Mouse (Mus musculus) hindbrain, embryonic 14.5 days (tissue): Measurements from ENCODE around the gene Chd3. TPM values are rescaled to one million over a fixed set of nuclear protein-coding genes. Genes with fewer than 3 reads are reported as not detected.
A peak's percentile ranks its signal among the peaks of the same experiment; 100 is the strongest.

Experiments
- ATAC-seq: fragments of 200-750 bp; cut with Nextera tagmentation; 2 replicates; pipeline ENCODE4 v1.8.0; 2017; ENCODE audit warnings: moderate number of reproducible peaks, mild to moderate bottlenecking, moderate TSS enrichment, moderate library complexity; ENCODE audit not compliant: low FRiP score
- DNase-seq: peaks from one replicate; pipeline ENCODE4 v3.0.0-alpha.2; 2015; ENCODE audit warnings: low spot score
- H3K27ac ChIP-seq: fragments of 300-500 bp; sonication (generic); 2 replicates; pipeline ENCODE4 v1.5.1; 2014; ENCODE audit warnings: mild to moderate bottlenecking, moderate library complexity
- H3K27me3 ChIP-seq: fragments of 300-500 bp; sonication (generic); 2 replicates; pipeline ENCODE4 v1.6.1; 2014; ENCODE audit warnings: mild to moderate bottlenecking, low read length, mixed read lengths; ENCODE audit not compliant: control insufficient read depth, insufficient read depth
- H3K36me3 ChIP-seq: fragments of 300-500 bp; sonication (generic); replicated peaks from 2 replicates; pipeline ENCODE4 v1.6.1; 2014; ENCODE audit not compliant: control insufficient read depth, insufficient read depth
- H3K4me1 ChIP-seq: fragments of 300-500 bp; sonication (generic); replicated peaks from 2 replicates; pipeline ENCODE4 v1.6.1; 2014; ENCODE audit warnings: antibody characterized with exemption, low read length, mixed read lengths; ENCODE audit not compliant: control insufficient read depth, insufficient read depth
- H3K4me2 ChIP-seq: fragments of 300-500 bp; sonication (generic); replicated peaks from 2 replicates; pipeline ENCODE4 v1.6.1; 2014; ENCODE audit warnings: mild to moderate bottlenecking, moderate library complexity
- H3K4me3 ChIP-seq: fragments of 300-500 bp; sonication (generic); replicated peaks from 2 replicates; pipeline ENCODE4 v1.5.1; 2014; ENCODE audit warnings: mild to moderate bottlenecking, low read length
- H3K9ac ChIP-seq: fragments of 300-500 bp; sonication (generic); 2 replicates; pipeline ENCODE4 v1.6.1; 2014
- H3K9me3 ChIP-seq: fragments of 300-500 bp; sonication (generic); 2 replicates; pipeline ENCODE4 v1.6.1; 2016; ENCODE audit warnings: low read length; ENCODE audit not compliant: control insufficient read depth
- WGBS: fragments of 180-500 bp; shearing (Covaris S2); extraction: QIAGEN DNeasy Blood & Tissue Kit; methylation state at CpG from one replicate; pipeline ENCODE4 v1.1.7; 2014; 5-methylcytosine and 5-hydroxymethylcytosine counted together
- polyA plus RNA-seq: library from polyadenylated mRNA; unstranded; fragments of >200 nt; fragmentation: Nextera tagmentation; extraction: Ambion mirVana; gene quantifications from 2 replicates; pipeline ENCODE4 v1.2.1, GENCODE M21; 2014

The Chd3 gene
- polyA plus RNA-seq, 1 experiment from 2014 or later: 76.6 TPM

GRCm38 (mm10) chr11:69377766-69378165 lies 8.6 kb upstream of the Chd3 start:
- WGBS: 80% methylated on average over 3 of the region's 3 CpGs
- Histone ChIP-seq H3K4me1 (no peaks in the 10 kb centered on the region), H3K36me3 (peaks cover 4% of the 10 kb centered on the region; the same call in 1 of the 2 replicates), H3K27ac (no peak overlapping the region), H3K27me3 (no peaks in the 10 kb centered on the region), H3K9ac (no peak overlapping the region), H3K4me2 (no peak overlapping the region), H3K4me3 (no peak overlapping the region), H3K9me3 (no peaks in the 10 kb centered on the region)
- DNase-seq (no peak), ATAC-seq (no peak)

GRCm38 (mm10) chr11:69375646-69376045 lies 6.4 kb upstream of the Chd3 start:
- H3K9ac ChIP-seq: no peak overlapping the region
- H3K36me3 ChIP-seq: peaks cover 4% of the 10 kb centered on the region; the same call in 1 of the 2 replicates
- DNase-seq: no peak
- WGBS: 83% methylated on average over 4 of the region's 4 CpGs
- H3K4me1 ChIP-seq: peaks cover 18% of the 10 kb centered on the region
- no peaks in the 10 kb centered on the region for H3K9me3 ChIP-seq
- no peaks in the 10 kb centered on the region for H3K27me3 ChIP-seq
- no peak overlapping the region for H3K4me2 ChIP-seq
- no peak for ATAC-seq
- H3K4me3 ChIP-seq: no peak overlapping the region
- H3K27ac ChIP-seq: no peak overlapping the region

- H3K4me3 ChIP-seq: no peak overlapping the region
- no peak for ATAC-seq
Observed at GRCm38 (mm10) chr11:69373223-69373965, 4.2 kb upstream of the Chd3 start.

GRCm38 (mm10) chr11:69372780-69373170 lies 3.6 kb upstream of the Chd3 start:
- WGBS: 65% methylated on average over 3 of the region's 3 CpGs
- Histone ChIP-seq H3K9me3 (no peaks in the 10 kb centered on the region), H3K4me1 (peaks cover 24% of the 10 kb centered on the region), H3K36me3 (peaks cover 4% of the 10 kb centered on the region; the same call in 1 of the 2 replicates), H3K27ac (peak overlapping the region; percentile 81; the same call in 1 of the 2 replicates), H3K4me2 (0 out of 2 replicates have a peak overlapping the region, but pooled peaks have one; percentile 31), H3K27me3 (no peaks in the 10 kb centered on the region), H3K4me3 (no peak overlapping the region), H3K9ac (no peak overlapping the region)
- ATAC-seq (no peak), DNase-seq (no peak)

More at GRCm38 (mm10) chr11:69373223-69373965, 4.2 kb upstream of the Chd3 start:
- Histone ChIP-seq H3K36me3 (peaks cover 4% of the 10 kb centered on the region; the same call in 1 of the 2 replicates), H3K4me2 (no peak overlapping the region), H3K9ac (no peak overlapping the region), H3K27me3 (no peaks in the 10 kb centered on the region), H3K27ac (no peak overlapping the region), H3K4me1 (peaks cover 20% of the 10 kb centered on the region), H3K9me3 (no peaks in the 10 kb centered on the region)
- no peak for DNase-seq
- WGBS: 92% methylated on average over 16 of the region's 16 CpGs

GRCm38 (mm10) chr11:69372056-69372779 lies 3.0 kb upstream of the Chd3 start:
- Histone ChIP-seq H3K4me2 (peak overlapping the region; percentile 31), H3K4me1 (peaks cover 25% of the 10 kb centered on the region), H3K27ac (peak overlapping the region; percentile 81), H3K36me3 (peaks cover 2% of the 10 kb centered on the region; the same call in 1 of the 2 replicates), H3K9ac (no peak overlapping the region), H3K9me3 (no peaks in the 10 kb centered on the region), H3K27me3 (no peaks in the 10 kb centered on the region), H3K4me3 (no peak overlapping the region)
- DNase-seq: peak; percentile 47
- WGBS: 33% methylated on average over 12 of the region's 12 CpGs
- ATAC-seq: no peak

- no peak overlapping the region for H3K4me3 ChIP-seq
- H3K27me3 ChIP-seq: no peaks in the 10 kb centered on the region
- H3K27ac ChIP-seq: peak overlapping the region; percentile 81
- peak overlapping the region; percentile 10; the same call in 1 of the 2 replicates for H3K9ac ChIP-seq
- H3K36me3 ChIP-seq: no peaks in the 10 kb centered on the region; the same call in 1 of the 2 replicates
- no peak for ATAC-seq
- H3K9me3 ChIP-seq: no peaks in the 10 kb centered on the region
- DNase-seq: no peak
- peaks cover 25% of the 10 kb centered on the region for H3K4me1 ChIP-seq
- 26% methylated on average over 12 of the region's 12 CpGs for WGBS
- H3K4me2 ChIP-seq: peak overlapping the region; percentile 31
Observed at GRCm38 (mm10) chr11:69371601-69372000, 2.4 kb upstream of the Chd3 start.

GRCm38 (mm10) chr11:69370817-69371215 lies 1.6 kb upstream of the Chd3 start:
- H3K4me1 ChIP-seq: peaks cover 30% of the 10 kb centered on the region
- H3K36me3 ChIP-seq: no peaks in the 10 kb centered on the region; the same call in 1 of the 2 replicates
- WGBS: 11% methylated on average over 9 of the region's 9 CpGs
- DNase-seq (no peak), ATAC-seq (no peak)
- peak overlapping the region; percentile 81 for H3K27ac ChIP-seq
- H3K4me3 ChIP-seq: peak overlapping the region; percentile 11
- no peaks in the 10 kb centered on the region for H3K27me3 ChIP-seq
- peak overlapping the region; percentile 31 for H3K4me2 ChIP-seq
- H3K9ac ChIP-seq: peak overlapping the region; percentile 10
- no peaks in the 10 kb centered on the region for H3K9me3 ChIP-seq

GRCm38 (mm10) chr11:69369990-69370816 lies 997 bp upstream of the Chd3 start:
- Histone ChIP-seq H3K4me1 (peaks cover 36% of the 10 kb centered on the region), H3K4me2 (peak overlapping the region; percentile 97), H3K4me3 (peak overlapping the region; percentile 100), H3K27ac (peak overlapping the region; percentile 100), H3K9me3 (no peaks in the 10 kb centered on the region), H3K9ac (peak overlapping the region; percentile 100), H3K36me3 (no peaks in the 10 kb centered on the region; the same call in 1 of the 2 replicates), H3K27me3 (no peaks in the 10 kb centered on the region)
- DNase-seq: no peak
- no peak for ATAC-seq
- 17% methylated on average over 2 of the region's 2 CpGs for WGBS
